Mouse (Mus musculus) neural tube, embryonic 13.5 days (tissue): ENCODE results near the gene Siglecg. TPM values are rescaled to one million over a fixed set of nuclear protein-coding genes. Genes with fewer than 3 reads are reported as not detected.

Experiments used
- ATAC-seq: fragments of 200-750 bp; cut with Nextera tagmentation; 2 replicates; pipeline ENCODE4 v1.8.0; 2017; ENCODE audit warnings: low read depth, mild to moderate bottlenecking, moderate TSS enrichment, moderate library complexity
- H3K27ac ChIP-seq: fragments of 300-500 bp; sonication (generic); replicated peaks from 2 replicates; pipeline ENCODE4 v1.5.1; 2015; ENCODE audit warnings: moderate library complexity, mild to moderate bottlenecking, inconsistent platforms
- H3K27me3 ChIP-seq: fragments of 300-500 bp; sonication (generic); 2 replicates; pipeline ENCODE4 v1.6.1; 2015; ENCODE audit warnings: mild to moderate bottlenecking, inconsistent platforms
- H3K36me3 ChIP-seq: fragments of 300-500 bp; sonication (generic); 2 replicates; pipeline ENCODE4 v1.6.1; 2015; ENCODE audit warnings: mild to moderate bottlenecking, inconsistent platforms
- H3K4me1 ChIP-seq: fragments of 300-500 bp; sonication (generic); replicated peaks from 2 replicates; pipeline ENCODE4 v1.6.1; 2015; ENCODE audit warnings: inconsistent platforms
- H3K4me2 ChIP-seq: fragments of 300-500 bp; sonication (generic); 2 replicates; pipeline ENCODE4 v1.6.1; 2015; ENCODE audit warnings: inconsistent platforms, mild to moderate bottlenecking, moderate library complexity
- H3K4me3 ChIP-seq: fragments of 300-500 bp; sonication (generic); 2 replicates; pipeline ENCODE4 v1.5.1; 2015; ENCODE audit warnings: mild to moderate bottlenecking, inconsistent platforms
- H3K9ac ChIP-seq: fragments of 300-500 bp; sonication (generic); 2 replicates; pipeline ENCODE4 v1.6.1; 2015; ENCODE audit warnings: moderate library complexity, mild to moderate bottlenecking, inconsistent platforms
- H3K9me3 ChIP-seq: fragments of 300-500 bp; sonication (generic); 2 replicates; pipeline ENCODE4 v1.6.1; 2016; ENCODE audit warnings: inconsistent platforms
- WGBS: fragments of 180-500 bp; shearing (Covaris S2); methylation state at CpG from one replicate; pipeline ENCODE4 v1.1.7; 2015; 5-methylcytosine and 5-hydroxymethylcytosine counted together
- polyA plus RNA-seq: library from polyadenylated mRNA; unstranded; fragments of >200 nt; fragmentation: Nextera tagmentation; extraction: Ambion mirVana; gene quantifications from 2 replicates; pipeline ENCODE4 v1.2.1, GENCODE M21; 2015

The Siglecg gene
- polyA plus RNA-seq, 1 experiment from 2014 or later: 0.21 TPM

GRCm38 (mm10) chr7:43443126-43443916, 35.3 kb downstream of the Siglecg start:
- Histone ChIP-seq H3K27ac (peak overlapping the region; percentile 94), H3K4me3 (peak overlapping the region; percentile 55), H3K27me3 (peaks cover 10% of the 10 kb centered on the region), H3K4me2 (peak overlapping the region; percentile 70), H3K9ac (peak overlapping the region; percentile 74), H3K36me3 (no peaks in the 10 kb centered on the region), H3K9me3 (no peaks in the 10 kb centered on the region), H3K4me1 (peaks cover 22% of the 10 kb centered on the region)
- 1% methylated on average over 36 of the region's 36 CpGs for WGBS
- ATAC-seq: peak; percentile 90

DNA sequence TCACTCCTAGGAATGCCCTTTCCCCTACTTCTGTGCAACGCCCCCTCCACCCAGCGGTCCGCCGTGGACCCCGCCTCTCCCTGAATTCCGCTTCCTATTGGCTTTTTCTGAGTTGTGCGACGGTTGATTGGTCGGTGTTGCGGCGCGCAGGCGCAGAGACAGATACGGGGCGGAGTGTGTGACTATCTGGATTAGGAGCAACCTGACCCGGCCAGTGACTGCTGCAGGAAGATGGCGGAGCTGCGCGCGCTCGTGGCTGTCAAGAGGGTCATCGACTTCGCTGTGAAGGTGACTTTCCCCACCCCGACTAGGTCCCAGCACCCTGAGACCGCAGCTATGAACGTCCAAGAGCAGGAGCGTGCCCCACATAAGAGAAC, 35.9 kb downstream of the Siglecg start, which contains the start of the genes Etfb and Gm45233:
Gene Etfb (plus strand): TSS at position 167 of the 377 bp plus-strand sequence.
Gene Gm45233 (plus strand): TSS at position 212 of the 377 bp plus-strand sequence.
- Histone ChIP-seq H3K9ac (peak within 1 kb of the TSS; percentile 74), H3K27me3 (peaks cover 10% of the 10 kb centered on the region; the same call in 1 of the 2 replicates), H3K4me2 (peak within 1 kb of the TSS; percentile 70), H3K4me3 (peak within 1 kb of the TSS; percentile 55), H3K9me3 (no peaks in the 10 kb centered on the region), H3K4me1 (peaks cover 22% of the 10 kb centered on the region), H3K27ac (peak within 1 kb of the TSS; percentile 94), H3K36me3 (no peaks in the 10 kb centered on the region)
- WGBS: under 1% methylated on average over 27 of the region's 27 CpGs
- peak; percentile 97 for ATAC-seq

- no peak overlapping the region for H3K27ac ChIP-seq
- H3K36me3 ChIP-seq: peaks cover 6% of the 10 kb centered on the region
- H3K4me2 ChIP-seq: no peak overlapping the region
- ATAC-seq: no peak
- peaks cover 16% of the 10 kb centered on the region for H3K4me1 ChIP-seq
- WGBS: 89% methylated on average over 4 of the region's 4 CpGs
- no peaks in the 10 kb centered on the region for H3K9me3 ChIP-seq
- H3K27me3 ChIP-seq: no peaks in the 10 kb centered on the region
- H3K4me3 ChIP-seq: no peak overlapping the region
- no peak overlapping the region for H3K9ac ChIP-seq
These were observed 39.8 kb downstream of the Siglecg start for GRCm38 (mm10) chr7:43447801-43448200.

GRCm38 (mm10) chr7:43448246-43448645, 40.2 kb downstream of the Siglecg start:
- 82% methylated on average over 3 of the region's 3 CpGs for WGBS
- H3K9me3 ChIP-seq: no peaks in the 10 kb centered on the region

GRCm38 (mm10) chr7:43449811-43450210, 41.8 kb downstream of the Siglecg start:
- Histone ChIP-seq H3K27me3 (no peaks in the 10 kb centered on the region), H3K9ac (no peak overlapping the region), H3K36me3 (peaks cover 26% of the 10 kb centered on the region), H3K4me2 (no peak overlapping the region), H3K27ac (no peak overlapping the region), H3K4me3 (no peak overlapping the region), H3K9me3 (no peaks in the 10 kb centered on the region), H3K4me1 (peaks cover 4% of the 10 kb centered on the region)
- 94% methylated on average over 2 of the region's 2 CpGs for WGBS
- ATAC-seq: no peak

More at GRCm38 (mm10) chr7:43448246-43448645, 40.2 kb downstream of the Siglecg start:
- ATAC-seq: no peak
- no peak overlapping the region for H3K4me3 ChIP-seq
- peaks cover 11% of the 10 kb centered on the region for H3K4me1 ChIP-seq
- H3K4me2 ChIP-seq: no peak overlapping the region
- H3K27me3 ChIP-seq: no peaks in the 10 kb centered on the region
- no peak overlapping the region for H3K9ac ChIP-seq
- peaks cover 10% of the 10 kb centered on the region for H3K36me3 ChIP-seq
- no peak overlapping the region for H3K27ac ChIP-seq

GRCm38 (mm10) chr7:43451726-43452125, 43.7 kb downstream of the Siglecg start:
- Histone ChIP-seq H3K27me3 (no peaks in the 10 kb centered on the region), H3K4me3 (no peak overlapping the region), H3K27ac (no peak overlapping the region), H3K36me3 (peaks cover 45% of the 10 kb centered on the region), H3K4me1 (no peaks in the 10 kb centered on the region), H3K9ac (no peak overlapping the region), H3K4me2 (no peak overlapping the region), H3K9me3 (no peaks in the 10 kb centered on the region)
- WGBS: 96% methylated on average over 11 of the region's 11 CpGs
- no peak for ATAC-seq

DNA sequence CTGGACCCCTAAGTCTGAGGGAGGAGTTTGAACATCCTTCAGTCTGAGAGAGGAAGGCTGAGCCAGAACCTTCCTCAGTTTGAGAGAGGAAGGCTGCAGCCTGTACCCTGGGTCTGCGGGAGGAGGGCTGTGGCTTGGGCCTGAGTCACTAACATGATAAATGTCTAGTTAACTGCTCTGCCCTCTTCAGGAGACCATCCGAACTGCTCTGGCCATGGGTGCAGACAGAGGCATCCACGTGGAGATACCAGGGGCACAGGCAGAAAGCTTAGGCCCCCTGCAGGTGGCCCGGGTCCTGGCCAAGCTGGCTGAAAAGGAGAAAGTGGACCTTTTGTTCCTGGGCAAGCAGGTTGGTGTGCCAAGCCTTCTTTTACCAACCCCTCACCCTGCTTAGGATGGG, 44.6 kb downstream of the Siglecg start:
- 60% methylated on average over 4 of the region's 4 CpGs for WGBS
- no peaks in the 10 kb centered on the region for H3K27me3 ChIP-seq
- H3K4me1 ChIP-seq: no peaks in the 10 kb centered on the region
- H3K4me3 ChIP-seq: no peak overlapping the region
- ATAC-seq: no peak
- H3K9me3 ChIP-seq: no peaks in the 10 kb centered on the region
- H3K36me3 ChIP-seq: peaks cover 54% of the 10 kb centered on the region
- H3K27ac ChIP-seq: no peak overlapping the region
- H3K9ac ChIP-seq: no peak overlapping the region
- H3K4me2 ChIP-seq: no peak overlapping the region

GRCm38 (mm10) chr7:43453599-43454355, 45.8 kb downstream of the Siglecg start:
- Histone ChIP-seq H3K27ac (no peak overlapping the region), H3K4me3 (no peak overlapping the region), H3K4me2 (no peak overlapping the region), H3K9me3 (no peaks in the 10 kb centered on the region), H3K36me3 (peaks cover 61% of the 10 kb centered on the region), H3K4me1 (no peaks in the 10 kb centered on the region), H3K9ac (no peak overlapping the region), H3K27me3 (no peaks in the 10 kb centered on the region)
- 90% methylated on average over 14 of the region's 14 CpGs for WGBS
- no peak for ATAC-seq

- H3K4me3 ChIP-seq: no peak overlapping the region
- peaks cover 61% of the 10 kb centered on the region for H3K36me3 ChIP-seq
- H3K9me3 ChIP-seq: no peaks in the 10 kb centered on the region
- no peaks in the 10 kb centered on the region for H3K4me1 ChIP-seq
- ATAC-seq: no peak
- no peak overlapping the region for H3K4me2 ChIP-seq
- WGBS: 91% methylated on average over 6 of the region's 6 CpGs
- H3K9ac ChIP-seq: no peak overlapping the region
- no peaks in the 10 kb centered on the region for H3K27me3 ChIP-seq
- no peak overlapping the region for H3K27ac ChIP-seq
These were observed 46.4 kb downstream of the Siglecg start for GRCm38 (mm10) chr7:43454371-43454770.

- peaks cover 23% of the 10 kb centered on the region for H3K4me1 ChIP-seq
- peaks cover 5% of the 10 kb centered on the region; the same call in 1 of the 2 replicates for H3K36me3 ChIP-seq
- no peak for ATAC-seq
- no peak within 1 kb of the TSS for H3K4me2 ChIP-seq
- H3K9me3 ChIP-seq: no peaks in the 10 kb centered on the region
- H3K9ac ChIP-seq: no peak within 1 kb of the TSS
- WGBS: 77% methylated on average over 4 of the region's 4 CpGs
- no peak within 1 kb of the TSS for H3K4me3 ChIP-seq
- H3K27me3 ChIP-seq: peaks cover 55% of the 10 kb centered on the region
- H3K27ac ChIP-seq: no peak within 1 kb of the TSS
These were observed 54.8 kb downstream of the Siglecg start, which contains the start of gene Vsig10l for GRCm38 (mm10) chr7:43462851-43463250. TSS of gene Vsig10l (plus strand) at chr7:43463151.

DNA sequence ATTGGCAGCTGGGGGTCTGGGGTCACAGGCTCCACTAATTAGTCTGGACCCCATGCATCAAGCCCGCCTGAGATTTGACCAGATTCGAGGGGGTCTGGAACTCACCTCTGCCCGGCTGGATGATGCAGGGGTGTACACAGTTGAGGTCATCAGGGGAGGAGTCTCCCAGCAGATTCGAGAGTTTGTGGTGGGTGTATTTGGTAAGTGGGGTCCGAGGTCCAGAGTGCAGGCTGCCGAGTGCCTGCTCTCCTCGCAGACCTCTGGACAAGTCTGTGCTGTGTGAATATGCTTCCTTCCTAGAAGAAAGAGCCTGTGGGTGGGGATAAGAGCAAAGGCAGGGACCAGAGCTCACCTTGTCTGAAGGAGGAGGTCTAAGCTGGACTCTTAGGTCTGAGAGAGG, 56.0 kb downstream of the Siglecg start:
- peaks cover 23% of the 10 kb centered on the region for H3K4me1 ChIP-seq
- H3K27ac ChIP-seq: no peak overlapping the region
- no peak overlapping the region for H3K9ac ChIP-seq
- no peaks in the 10 kb centered on the region for H3K36me3 ChIP-seq
- no peak overlapping the region for H3K4me2 ChIP-seq
- H3K27me3 ChIP-seq: peaks cover 58% of the 10 kb centered on the region
- no peak for ATAC-seq
- H3K9me3 ChIP-seq: no peaks in the 10 kb centered on the region
- no peak overlapping the region for H3K4me3 ChIP-seq
- WGBS: 86% methylated on average over 7 of the region's 7 CpGs

GRCm38 (mm10) chr7:43464864-43465343, 56.9 kb downstream of the Siglecg start:
- Histone ChIP-seq H3K27ac (no peak overlapping the region), H3K9me3 (no peaks in the 10 kb centered on the region), H3K4me2 (peak overlapping the region; percentile 81), H3K4me3 (peak overlapping the region; percentile 44), H3K36me3 (no peaks in the 10 kb centered on the region), H3K9ac (peak overlapping the region; percentile 68), H3K27me3 (peaks cover 58% of the 10 kb centered on the region), H3K4me1 (peaks cover 23% of the 10 kb centered on the region)
- WGBS: 6% methylated on average over 35 of the region's 35 CpGs
- ATAC-seq: peak; percentile 28
